Mouse (Mus musculus): ENCODE measurements around the gene Erc2. TPM values are rescaled to one million over a fixed set of nuclear protein-coding genes. Genes with fewer than 3 reads are reported as not detected.

Gene Erc2
- polyA plus RNA-seq, 1 experiment from 2014 or later, result 2.4 TPM

GRCm38 (mm10) chr14:28469696-28470095 is 847.5 kb downstream of the Erc2 start:
- H3K9ac ChIP-seq, result no peak overlapping the region
- H3K4me1 ChIP-seq, result peaks cover 7% of the 10 kb centered on the region; the same call in 1 of the 2 replicates
- no peak for ATAC-seq (ENCODE audit: extremely low read depth, insufficient number of reproducible peaks, low FRiP score, low TSS enrichment)
- no peak overlapping the region for H3K4me2 ChIP-seq
- no peak overlapping the region for H3K4me3 ChIP-seq
- no peaks in the 10 kb centered on the region for H3K36me3 ChIP-seq
- no peaks in the 10 kb centered on the region for H3K9me3 ChIP-seq
- no peak overlapping the region for H3K27ac ChIP-seq (replicated peaks)
- no peaks in the 10 kb centered on the region for H3K27me3 ChIP-seq (replicated peaks)
- 14% methylated on average over 4 of the region's 4 CpGs for WGBS

- Histone ChIP-seq H3K4me2 (no peak overlapping the region), H3K9me3 (no peaks in the 10 kb centered on the region), H3K9ac (no peak overlapping the region), H3K27ac (replicated peaks) (no peak overlapping the region), H3K36me3 (no peaks in the 10 kb centered on the region), H3K4me3 (no peak overlapping the region), H3K27me3 (replicated peaks) (no peaks in the 10 kb centered on the region), H3K4me1 (peaks cover 12% of the 10 kb centered on the region)
- WGBS, result 67% methylated on average over 6 of the region's 6 CpGs
- ATAC-seq (ENCODE audit: extremely low read depth, insufficient number of reproducible peaks, low FRiP score, low TSS enrichment), result no peak
These were observed 848.0 kb downstream of the Erc2 start for GRCm38 (mm10) chr14:28470212-28470611.

- no peak for ATAC-seq (ENCODE audit: extremely low read depth, insufficient number of reproducible peaks, low FRiP score, low TSS enrichment)
- peaks cover 17% of the 10 kb centered on the region for H3K4me1 ChIP-seq
- H3K27me3 ChIP-seq (replicated peaks), result no peaks in the 10 kb centered on the region
- H3K9ac ChIP-seq, result no peak overlapping the region
- no peak overlapping the region for H3K4me3 ChIP-seq
- H3K36me3 ChIP-seq, result no peaks in the 10 kb centered on the region
- peak overlapping the region; percentile 25 for H3K4me2 ChIP-seq
- WGBS, result 35% methylated on average over 3 of the region's 3 CpGs
- no peak overlapping the region for H3K27ac ChIP-seq (replicated peaks)
- no peaks in the 10 kb centered on the region for H3K9me3 ChIP-seq
These were observed 852.8 kb downstream of the Erc2 start for GRCm38 (mm10) chr14:28475012-28475411.

- Histone ChIP-seq H3K27me3 (replicated peaks) (no peaks in the 10 kb centered on the region), H3K9me3 (no peaks in the 10 kb centered on the region), H3K9ac (no peak overlapping the region), H3K36me3 (no peaks in the 10 kb centered on the region), H3K4me1 (peaks cover 17% of the 10 kb centered on the region), H3K4me3 (no peak overlapping the region), H3K27ac (replicated peaks) (no peak overlapping the region), H3K4me2 (peak overlapping the region; percentile 25)
- WGBS, result 31% methylated on average over 7 of the region's 7 CpGs
- no peak for ATAC-seq (ENCODE audit: extremely low read depth, insufficient number of reproducible peaks, low FRiP score, low TSS enrichment)
These were observed 853.2 kb downstream of the Erc2 start for GRCm38 (mm10) chr14:28475421-28475820.

GRCm38 (mm10) chr14:28476746-28477145 is 854.5 kb downstream of the Erc2 start:
- Histone ChIP-seq H3K36me3 (no peaks in the 10 kb centered on the region), H3K27ac (replicated peaks) (no peak overlapping the region), H3K4me3 (no peak overlapping the region), H3K27me3 (replicated peaks) (no peaks in the 10 kb centered on the region), H3K9me3 (no peaks in the 10 kb centered on the region), H3K4me2 (no peak overlapping the region), H3K9ac (no peak overlapping the region), H3K4me1 (peaks cover 20% of the 10 kb centered on the region)
- ATAC-seq (ENCODE audit: extremely low read depth, insufficient number of reproducible peaks, low FRiP score, low TSS enrichment), result no peak
- WGBS, result 44% methylated on average over 3 of the region's 3 CpGs

GRCm38 (mm10) chr14:28480866-28481265 is 858.6 kb downstream of the Erc2 start:
- no peak for ATAC-seq (ENCODE audit: extremely low read depth, insufficient number of reproducible peaks, low FRiP score, low TSS enrichment)
- no peaks in the 10 kb centered on the region for H3K36me3 ChIP-seq
- H3K4me2 ChIP-seq, result no peak overlapping the region
- H3K4me1 ChIP-seq, result peaks cover 6% of the 10 kb centered on the region
- no peak overlapping the region for H3K4me3 ChIP-seq
- H3K27ac ChIP-seq (replicated peaks), result no peak overlapping the region
- H3K27me3 ChIP-seq (replicated peaks), result no peaks in the 10 kb centered on the region
- H3K9ac ChIP-seq, result no peak overlapping the region
- WGBS, result 55% methylated on average over 1 of the region's 1 CpGs
- no peaks in the 10 kb centered on the region for H3K9me3 ChIP-seq

GRCm38 (mm10) chr14:28493806-28494205 is 871.6 kb downstream of the Erc2 start:
- H3K9ac ChIP-seq, result no peak overlapping the region
- H3K4me1 ChIP-seq, result no peaks in the 10 kb centered on the region
- H3K27me3 ChIP-seq (replicated peaks), result no peaks in the 10 kb centered on the region
- no peak overlapping the region for H3K4me2 ChIP-seq
- WGBS, result 85% methylated on average over 4 of the region's 4 CpGs
- no peak overlapping the region for H3K4me3 ChIP-seq
- H3K27ac ChIP-seq (replicated peaks), result no peak overlapping the region
- no peak for ATAC-seq (ENCODE audit: extremely low read depth, insufficient number of reproducible peaks, low FRiP score, low TSS enrichment)
- H3K36me3 ChIP-seq, result no peaks in the 10 kb centered on the region
- no peaks in the 10 kb centered on the region for H3K9me3 ChIP-seq

GRCm38 (mm10) chr14:28494273-28494672 is 872.0 kb downstream of the Erc2 start:
- whole genome bisulfite sequencing, result 81% methylated on average over 5 of the region's 5 CpGs
- Histone ChIP-seq H3K36me3 (no peaks in the 10 kb centered on the region), H3K9ac (no peak overlapping the region), H3K4me3 (no peak overlapping the region), H3K27ac (replicated peaks) (no peak overlapping the region), H3K9me3 (no peaks in the 10 kb centered on the region), H3K27me3 (replicated peaks) (no peaks in the 10 kb centered on the region), H3K4me2 (no peak overlapping the region), H3K4me1 (no peaks in the 10 kb centered on the region)
- no peak for ATAC-seq (ENCODE audit: extremely low read depth, insufficient number of reproducible peaks, low FRiP score, low TSS enrichment)

- Histone ChIP-seq H3K27ac (replicated peaks) (no peak overlapping the region), H3K27me3 (replicated peaks) (peaks cover 14% of the 10 kb centered on the region), H3K4me1 (peaks cover 4% of the 10 kb centered on the region; the same call in 1 of the 2 replicates), H3K9me3 (no peaks in the 10 kb centered on the region), H3K36me3 (no peaks in the 10 kb centered on the region), H3K4me2 (no peak overlapping the region), H3K4me3 (no peak overlapping the region), H3K9ac (no peak overlapping the region)
- no peak for ATAC-seq (ENCODE audit: extremely low read depth, insufficient number of reproducible peaks, low FRiP score, low TSS enrichment)
- WGBS, result 70% methylated on average over 12 of the region's 12 CpGs
These were observed 879.1 kb downstream of the Erc2 start for GRCm38 (mm10) chr14:28501216-28501878.

- Histone ChIP-seq H3K4me2 (no peak overlapping the region), H3K27ac (replicated peaks) (no peak overlapping the region), H3K36me3 (no peaks in the 10 kb centered on the region), H3K9me3 (no peaks in the 10 kb centered on the region), H3K9ac (no peak overlapping the region), H3K4me3 (no peak overlapping the region), H3K4me1 (peaks cover 11% of the 10 kb centered on the region), H3K27me3 (replicated peaks) (peaks cover 15% of the 10 kb centered on the region)
- ATAC-seq (ENCODE audit: extremely low read depth, insufficient number of reproducible peaks, low FRiP score, low TSS enrichment), result no peak
- WGBS, result 69% methylated on average over 2 of the region's 2 CpGs
These were observed 881.0 kb downstream of the Erc2 start for GRCm38 (mm10) chr14:28503276-28503675.

- Histone ChIP-seq H3K9me3 (no peaks in the 10 kb centered on the region), H3K36me3 (no peaks in the 10 kb centered on the region), H3K4me3 (peak within 1 kb of the TSS; percentile 73), H3K27ac (replicated peaks) (peak within 1 kb of the TSS; percentile 96), H3K27me3 (replicated peaks) (peaks cover 21% of the 10 kb centered on the region), H3K9ac (peak within 1 kb of the TSS; percentile 96), H3K4me2 (peak within 1 kb of the TSS; percentile 90), H3K4me1 (peaks cover 22% of the 10 kb centered on the region)
- 2% methylated on average over 53 of the region's 53 CpGs for WGBS
- peak; percentile 11; the same call in 1 of the 2 replicates for ATAC-seq (ENCODE audit: extremely low read depth, insufficient number of reproducible peaks, low FRiP score, low TSS enrichment)
These were observed 882.1 kb downstream of the Erc2 start, which contains the start of gene Wnt5a for GRCm38 (mm10) chr14:28504101-28505050. Wnt5a (plus strand) TSS chr14:28504750.

All from heart, embryonic 13.5 days (tissue).